Mouse (Mus musculus) layer of hippocampus, adult 8-10 months (tissue): ENCODE results near the gene Dynlrb2. TPM values are rescaled to one million over a fixed set of nuclear protein-coding genes. Genes with fewer than 3 reads are reported as not detected.

Experiments used
- DNase-seq, 2 experiments: peaks; one replicate each; pipeline ENCODE4 v3.0.0; 2022; ENCODE audit warnings: low spot score in 2 of 2
- total RNA-seq, 4 experiments: library from RNA; stranded (reverse); gene quantifications; 2 replicates each; pipeline ENCODE4 v1.2.4; 2022

Dynlrb2 gene
- total RNA-seq, 4 experiments from 2014 or later = 2.2 to 5.3 (median 2.8) TPM; not detected in 1

DNA sequence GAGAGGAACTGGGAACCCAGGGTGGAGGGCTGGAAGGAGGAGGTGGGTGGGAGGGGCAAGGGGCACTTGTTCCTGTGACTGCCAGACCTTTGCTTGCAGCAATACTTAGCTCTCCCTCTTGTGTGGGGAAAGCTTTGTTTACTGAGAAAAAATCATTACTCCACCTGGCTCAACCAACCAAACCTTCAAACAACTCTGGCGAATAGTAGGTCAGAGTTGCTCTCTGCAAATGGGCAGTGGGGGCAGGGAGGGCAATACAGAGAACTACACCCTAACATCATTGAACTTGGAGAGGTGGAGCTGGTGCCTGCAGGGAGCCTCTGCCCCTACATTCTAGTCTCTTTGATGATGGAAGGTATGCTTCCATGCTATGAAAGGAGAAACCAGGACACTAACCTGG is 35.4 kb downstream of the Dynlrb2 start:
- no peak for DNase-seq

GRCm38 (mm10) chr8:116542842-116543241 is 38.1 kb downstream of the Dynlrb2 start:
- no peak for DNase-seq

GRCm38 (mm10) chr8:116543366-116543765 is 38.6 kb downstream of the Dynlrb2 start:
- no peak for DNase-seq

GRCm38 (mm10) chr8:116552255-116552654 is 47.5 kb downstream of the Dynlrb2 start:
- DNase-seq = peak; percentile 10 to 15

DNA sequence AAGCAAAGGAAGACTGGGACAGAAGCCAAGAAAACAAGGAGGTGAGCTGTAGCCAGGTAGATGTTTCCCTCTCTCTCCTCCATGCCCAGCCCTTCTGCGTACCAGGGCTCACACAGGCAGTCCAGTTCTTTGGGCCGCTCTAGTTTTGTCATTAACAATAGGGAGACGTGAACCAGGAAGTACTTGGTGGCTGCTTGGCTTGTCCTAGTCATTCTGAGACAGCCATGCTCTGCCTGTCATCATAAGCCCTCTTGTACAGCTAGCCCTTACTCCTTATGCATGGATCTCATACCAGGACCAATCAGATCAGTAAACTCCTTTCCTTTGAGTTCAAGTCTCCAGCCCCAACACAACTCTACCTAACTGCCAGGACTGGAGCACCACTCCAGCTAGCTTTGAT is 48.0 kb downstream of the Dynlrb2 start:
- DNase-seq = no peak

Other genes starting within 250 kb of the Dynlrb2 start
- gene Cdyl2, start 228.0 kb downstream of the Dynlrb2 start, total RNA-seq = 10 to 100 TPM in 1 of 4 experiments, 1 to 10 TPM in 3; 9.2 to 10.3 (median 9.5) TPM